Mouse (Mus musculus) C2C12 (cell line): ENCODE data around the gene Srms.

Experiments used
- CEBPB ChIP-seq: IDR thresholded peaks from one replicate; pipeline ENCODE4 v1.6.1; 2011; ENCODE audit warnings: low read depth, mild to moderate bottlenecking, control low read depth, moderate library complexity
- CTCF ChIP-seq: IDR thresholded peaks from one replicate; pipeline ENCODE4 v1.5.1; 2011; ENCODE audit not compliant: control insufficient read depth, insufficient read depth, insufficient read length
- FOSL1 ChIP-seq: IDR thresholded peaks from one replicate; pipeline ENCODE4 v1.8.0; 2011; ENCODE audit warnings: mild to moderate bottlenecking, low read length; ENCODE audit not compliant: poor library complexity, insufficient read depth, severe bottlenecking
- MAX ChIP-seq: IDR thresholded peaks from one replicate; pipeline ENCODE4 v1.6.1; 2011; ENCODE audit warnings: mild to moderate bottlenecking, control low read depth
- MYOD1 ChIP-seq: IDR thresholded peaks from one replicate; pipeline ENCODE4 v1.6.1; 2011; ENCODE audit warnings: low read depth; ENCODE audit not compliant: control insufficient read depth, insufficient read length
- MYOG ChIP-seq: IDR thresholded peaks from one replicate; pipeline ENCODE4 v1.6.1; 2011; ENCODE audit not compliant: control insufficient read depth, insufficient read length; ENCODE audit errors: extremely low read depth
- USF1 ChIP-seq: IDR thresholded peaks from one replicate; pipeline ENCODE4 v1.6.1; 2011; ENCODE audit warnings: low read depth, mild to moderate bottlenecking, control low read depth, moderate library complexity

GRCm38 (mm10) chr2:181166469-181166868 lies 46.5 kb downstream of the Srms start:
- no peak for TF ChIP-seq CTCF
- no peak for TF ChIP-seq USF1
- TF ChIP-seq MYOD1: no peak
- TF ChIP-seq MAX: no peak
- TF ChIP-seq FOSL1: no peak
- TF ChIP-seq MYOG: no peak
- no peak for TF ChIP-seq CEBPB
